Mouse (Mus musculus): ENCODE measurements around the gene Gm960. TPM values are rescaled to one million over a fixed set of nuclear protein-coding genes. Genes with fewer than 3 reads are reported as not detected.

The Gm960 gene
- polyA plus RNA-seq, 2 experiments: 0.20 TPM; not detected in 1

GRCm38 (mm10) chr19:4666815-4667214, 31.7 kb downstream of the Gm960 start:
- no peak overlapping the region for H3K27ac ChIP-seq
- H3K4me3 ChIP-seq (ENCODE audit: insufficient read depth in 1 of 2, low read depth in 2 of 2, low read length in 2 of 2): no peak overlapping the region
- no peak for DNase-seq (ENCODE audit: low read depth in 3 of 3, low spot score in 3 of 3)
- no peaks in the 10 kb centered on the region for H3K27me3 ChIP-seq (ENCODE audit: control insufficient read depth, insufficient read depth, low read length)
- no peak overlapping the region for H3K9ac ChIP-seq (replicated peaks)
- H3K4me2 ChIP-seq (ENCODE audit: low read depth): no peak overlapping the region
- H3K36me3 ChIP-seq (replicated peaks; ENCODE audit: control insufficient read depth, insufficient read depth, low read depth): no peaks in the 10 kb centered on the region
- TF ChIP-seq CTCF (IDR thresholded peaks at IDR 0.05; ENCODE audit: low read depth) (no peak; the same call in 1 of the 2 replicates), EP300 (IDR thresholded peaks at IDR 0.05; ENCODE audit: low read depth) (no peak)
- no peaks in the 10 kb centered on the region for H3K4me1 ChIP-seq (replicated peaks; ENCODE audit: control insufficient read depth in 2 of 2, insufficient read depth in 2 of 2, low read length in 1 of 2)
- H3K9me3 ChIP-seq (ENCODE audit: control insufficient read depth, low read length): no peaks in the 10 kb centered on the region
- no peak for ATAC-seq (ENCODE audit: insufficient read depth)

DNA sequence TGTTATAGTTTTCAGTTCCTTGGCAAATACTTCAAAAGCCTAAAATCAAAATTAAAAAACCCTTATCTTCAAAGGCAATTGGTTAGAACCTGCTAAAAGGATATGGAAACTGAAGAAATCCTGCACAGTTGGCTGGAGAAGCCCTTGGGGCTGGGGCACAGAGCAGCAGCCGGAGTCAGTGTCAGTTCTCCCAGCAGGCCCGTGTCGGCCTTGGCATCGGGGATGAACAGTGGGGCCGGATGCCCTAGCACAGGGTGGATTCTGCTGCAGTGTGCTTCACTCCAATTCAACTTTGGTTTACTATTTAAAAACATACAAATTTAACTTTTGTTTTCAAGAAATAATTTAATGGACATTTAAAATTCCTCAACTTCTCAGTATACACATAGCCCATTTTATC, 40.3 kb downstream of the Gm960 start:
- H3K27me3 ChIP-seq (ENCODE audit: control insufficient read depth, insufficient read depth, low read length): no peaks in the 10 kb centered on the region
- ATAC-seq (ENCODE audit: insufficient read depth) (no peak), DNase-seq (ENCODE audit: low read depth in 3 of 3, low spot score in 3 of 3) (no peak)
- H3K9ac ChIP-seq (replicated peaks): no peak overlapping the region
- TF ChIP-seq EP300 (IDR thresholded peaks at IDR 0.05; ENCODE audit: low read depth) (no peak), CTCF (IDR thresholded peaks at IDR 0.05; ENCODE audit: low read depth) (no peak)
- no peaks in the 10 kb centered on the region for H3K4me1 ChIP-seq (replicated peaks; ENCODE audit: control insufficient read depth in 2 of 2, insufficient read depth in 2 of 2, low read length in 1 of 2)
- no peak overlapping the region for H3K4me2 ChIP-seq (ENCODE audit: low read depth)
- no peak overlapping the region for H3K4me3 ChIP-seq (ENCODE audit: insufficient read depth in 1 of 2, low read depth in 2 of 2, low read length in 2 of 2)
- H3K9me3 ChIP-seq (ENCODE audit: control insufficient read depth, low read length): no peaks in the 10 kb centered on the region
- no peaks in the 10 kb centered on the region for H3K36me3 ChIP-seq (replicated peaks; ENCODE audit: control insufficient read depth, insufficient read depth, low read depth)
- 84% methylated on average over 5 of the region's 5 CpGs for WGBS (ENCODE audit: insufficient replicate concordance)
- no peak overlapping the region for H3K27ac ChIP-seq

- H3K4me2 ChIP-seq (ENCODE audit: low read depth): no peak overlapping the region
These were observed 51.5 kb downstream of the Gm960 start for GRCm38 (mm10) chr19:4646917-4647492.

GRCm38 (mm10) chr19:4644271-4644670, 54.2 kb downstream of the Gm960 start:
- no peaks in the 10 kb centered on the region for H3K36me3 ChIP-seq (replicated peaks; ENCODE audit: control insufficient read depth, insufficient read depth, low read depth)
- WGBS (ENCODE audit: insufficient replicate concordance): 39% methylated on average over 10 of the region's 10 CpGs
- H3K4me2 ChIP-seq (ENCODE audit: low read depth): no peak overlapping the region
- H3K27me3 ChIP-seq (ENCODE audit: control insufficient read depth, insufficient read depth, low read length): no peaks in the 10 kb centered on the region
- H3K27ac ChIP-seq: no peak overlapping the region
- H3K9me3 ChIP-seq (ENCODE audit: control insufficient read depth, low read length): no peaks in the 10 kb centered on the region
- no peaks in the 10 kb centered on the region for H3K4me1 ChIP-seq (replicated peaks; ENCODE audit: control insufficient read depth in 2 of 2, insufficient read depth in 2 of 2, low read length in 1 of 2)
- peak; percentile 51 for TF ChIP-seq CTCF (IDR thresholded peaks at IDR 0.05; ENCODE audit: low read depth)
- no peak for TF ChIP-seq EP300 (IDR thresholded peaks at IDR 0.05; ENCODE audit: low read depth)
- no peak overlapping the region for H3K4me3 ChIP-seq (ENCODE audit: insufficient read depth in 1 of 2, low read depth in 2 of 2, low read length in 2 of 2)
- ATAC-seq (ENCODE audit: insufficient read depth) (no peak), DNase-seq (ENCODE audit: low read depth in 3 of 3, low spot score in 3 of 3) (no peak)
- no peak overlapping the region for H3K9ac ChIP-seq (replicated peaks)

More at GRCm38 (mm10) chr19:4646917-4647492, 51.5 kb downstream of the Gm960 start:
- no peak for DNase-seq (ENCODE audit: low read depth in 3 of 3, low spot score in 3 of 3)
- no peak overlapping the region for H3K27ac ChIP-seq
- no peaks in the 10 kb centered on the region for H3K9me3 ChIP-seq (ENCODE audit: control insufficient read depth, low read length)
- no peak for TF ChIP-seq EP300 (IDR thresholded peaks at IDR 0.05; ENCODE audit: low read depth)
- TF ChIP-seq CTCF (IDR thresholded peaks at IDR 0.05; ENCODE audit: low read depth): no peak
- no peaks in the 10 kb centered on the region for H3K36me3 ChIP-seq (replicated peaks; ENCODE audit: control insufficient read depth, insufficient read depth, low read depth)
- H3K9ac ChIP-seq (replicated peaks): no peak overlapping the region
- H3K4me1 ChIP-seq (replicated peaks; ENCODE audit: control insufficient read depth in 2 of 2, insufficient read depth in 2 of 2, low read length in 1 of 2): no peaks in the 10 kb centered on the region
- 63% methylated on average over 11 of the region's 11 CpGs for WGBS (ENCODE audit: insufficient replicate concordance)
- H3K4me3 ChIP-seq (ENCODE audit: insufficient read depth in 1 of 2, low read depth in 2 of 2, low read length in 2 of 2): no peak overlapping the region
- no peak for ATAC-seq (ENCODE audit: insufficient read depth)
- H3K27me3 ChIP-seq (ENCODE audit: control insufficient read depth, insufficient read depth, low read length): no peaks in the 10 kb centered on the region; the same call in 1 of the 2 replicates

- H3K4me1 ChIP-seq (replicated peaks; ENCODE audit: control insufficient read depth in 2 of 2, insufficient read depth in 2 of 2, low read length in 1 of 2): no peaks in the 10 kb centered on the region
- H3K9ac ChIP-seq (replicated peaks): no peak overlapping the region
- H3K36me3 ChIP-seq (replicated peaks; ENCODE audit: control insufficient read depth, insufficient read depth, low read depth): no peaks in the 10 kb centered on the region
- H3K27ac ChIP-seq: no peak overlapping the region
- H3K4me3 ChIP-seq (ENCODE audit: insufficient read depth in 1 of 2, low read depth in 2 of 2, low read length in 2 of 2): no peak overlapping the region
- DNase-seq (ENCODE audit: low read depth in 3 of 3, low spot score in 3 of 3) (no peak), ATAC-seq (ENCODE audit: insufficient read depth) (no peak)
- no peaks in the 10 kb centered on the region for H3K27me3 ChIP-seq (ENCODE audit: control insufficient read depth, insufficient read depth, low read length)
- no peak overlapping the region for H3K4me2 ChIP-seq (ENCODE audit: low read depth)
- no peak for TF ChIP-seq CTCF (IDR thresholded peaks at IDR 0.05; ENCODE audit: low read depth)
- no peak for TF ChIP-seq EP300 (IDR thresholded peaks at IDR 0.05; ENCODE audit: low read depth)
- WGBS (ENCODE audit: insufficient replicate concordance): 44% methylated on average over 4 of the region's 4 CpGs
- no peaks in the 10 kb centered on the region for H3K9me3 ChIP-seq (ENCODE audit: control insufficient read depth, low read length)
These were observed 62.5 kb downstream of the Gm960 start for GRCm38 (mm10) chr19:4635986-4636385.

All from liver, embryonic 14.5 days (tissue).